Comparison of ENCODE assay signal across 15 mouse cellular contexts in the genomic region with DNA sequence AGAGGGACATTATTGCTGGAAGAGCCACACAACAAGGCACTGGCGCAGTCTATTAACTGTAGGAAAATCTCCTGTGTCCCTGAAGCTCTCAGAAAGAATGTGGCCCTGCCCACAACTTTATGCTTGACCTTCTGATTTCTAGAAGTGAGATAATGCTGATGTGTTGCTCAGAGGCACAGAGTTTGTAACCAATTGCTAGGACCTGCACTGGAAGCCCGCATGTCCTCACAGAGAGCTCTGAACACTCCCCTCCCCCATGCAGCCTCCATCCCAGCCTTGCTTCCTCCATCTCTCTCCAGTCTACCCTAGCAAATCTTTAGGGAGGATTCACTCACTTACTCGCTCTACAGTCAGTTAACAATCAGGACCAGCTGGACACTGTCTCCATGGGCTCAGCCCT.
"Had no signal": no experiment of that assay in that cellular context is flagged by ENCODE, and none has a peak within 500 bp of the region (broad histone marks: within the 10 kb centered on the region; RNA-seq: fewer than 3 reads in every experiment).

No protein-coding gene starts in this region.

- H3K9me3 ChIP-seq: liver, embryonic 15.5 days; midbrain, embryonic 13.5 days; stomach, embryonic 15.5 days had no signal

- H3K9ac ChIP-seq: liver, embryonic 15.5 days; lung, embryonic 14.5 days; midbrain, embryonic 13.5 days; stomach, embryonic 15.5 days had no signal

- H3K36me3 ChIP-seq: liver, embryonic 15.5 days; midbrain, embryonic 13.5 days; stomach, embryonic 15.5 days had no signal

- H3K4me2 ChIP-seq: liver, embryonic 11.5 days; liver, embryonic 15.5 days; lung, embryonic 14.5 days; midbrain, embryonic 13.5 days; stomach, embryonic 15.5 days had no signal

- H3K27ac ChIP-seq: layer of hippocampus, adult 2 months; liver, embryonic 15.5 days; midbrain, embryonic 13.5 days; stomach, embryonic 15.5 days had no signal

- H3K4me1 ChIP-seq: liver, embryonic 15.5 days; stomach, embryonic 15.5 days had no signal

- H3K4me3 ChIP-seq: layer of hippocampus, adult 2 months; liver, embryonic 15.5 days; midbrain, embryonic 13.5 days; stomach, embryonic 15.5 days had no signal

- ATAC-seq: midbrain, embryonic 13.5 days had no signal

- DNase-seq: kidney, adult 11 months; kidney, adult 9 months; kidney, postnatal 10 days; kidney, postnatal 4 days; left cerebral cortex, postnatal 4 days; lung, embryonic 14.5 days; lung, postnatal 36 days; retina, postnatal 1 day; thymus, adult 18-20 months; thymus, postnatal 14 days had no signal

- H3K27me3 ChIP-seq: liver, embryonic 15.5 days; midbrain, embryonic 13.5 days; stomach, embryonic 15.5 days had no signal
